Mouse (Mus musculus) telencephalon, adult 2 months (tissue): ENCODE results near the gene Il16.

Source experiments
- DNase-seq: peaks from one replicate; pipeline ENCODE4 v3.0.0-alpha.2; 2011; ENCODE audit warnings: low read depth, low spot score

Il16 gene

DNA sequence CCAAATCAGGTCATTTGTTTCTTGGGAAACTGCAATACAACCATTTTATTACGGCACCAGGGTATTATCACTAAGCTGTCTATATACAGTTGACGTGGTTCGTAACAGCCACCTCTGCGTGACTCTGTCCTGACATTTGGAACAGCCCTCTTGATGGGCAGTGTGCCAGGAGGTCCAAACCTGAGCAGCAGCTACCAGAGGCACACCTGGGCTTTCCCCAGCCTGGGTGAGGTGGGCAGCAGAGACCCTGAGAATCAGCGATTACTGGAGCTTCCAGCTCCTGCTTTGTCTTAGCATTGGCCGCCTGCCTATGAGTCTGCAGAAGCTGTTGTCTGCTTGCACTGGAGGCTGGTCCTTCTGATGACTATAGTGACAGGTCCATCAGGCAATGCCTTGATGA is 101.9 kb downstream of the Il16 start:
- no peak for DNase-seq

- DNase-seq, result no peak
Observed at GRCm38 (mm10) chr7:83641163-83641562, 104.4 kb downstream of the Il16 start.

- DNase-seq, result no peak
Observed at GRCm38 (mm10) chr7:83640581-83640980, 104.9 kb downstream of the Il16 start.

DNA sequence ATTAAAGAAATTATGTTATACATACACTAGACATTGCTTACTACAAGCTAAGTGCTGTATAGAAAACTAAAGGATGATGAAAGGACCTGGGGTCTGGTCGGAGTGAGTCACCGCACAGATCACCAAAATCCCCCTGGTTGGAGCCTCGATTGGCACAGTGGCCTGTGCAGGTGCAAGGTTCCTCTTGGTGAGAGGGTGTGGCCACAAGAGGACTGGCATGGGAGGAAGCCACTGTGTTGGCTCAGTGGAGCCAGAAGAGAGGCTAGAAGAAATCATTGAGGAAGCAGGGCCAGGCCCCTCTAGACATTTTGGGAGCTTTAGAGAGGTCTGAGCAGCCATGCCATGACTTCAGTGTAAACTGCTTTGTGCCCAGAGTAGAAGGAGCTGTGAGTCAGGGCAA is 106.4 kb downstream of the Il16 start:
- DNase-seq, result no peak

DNA sequence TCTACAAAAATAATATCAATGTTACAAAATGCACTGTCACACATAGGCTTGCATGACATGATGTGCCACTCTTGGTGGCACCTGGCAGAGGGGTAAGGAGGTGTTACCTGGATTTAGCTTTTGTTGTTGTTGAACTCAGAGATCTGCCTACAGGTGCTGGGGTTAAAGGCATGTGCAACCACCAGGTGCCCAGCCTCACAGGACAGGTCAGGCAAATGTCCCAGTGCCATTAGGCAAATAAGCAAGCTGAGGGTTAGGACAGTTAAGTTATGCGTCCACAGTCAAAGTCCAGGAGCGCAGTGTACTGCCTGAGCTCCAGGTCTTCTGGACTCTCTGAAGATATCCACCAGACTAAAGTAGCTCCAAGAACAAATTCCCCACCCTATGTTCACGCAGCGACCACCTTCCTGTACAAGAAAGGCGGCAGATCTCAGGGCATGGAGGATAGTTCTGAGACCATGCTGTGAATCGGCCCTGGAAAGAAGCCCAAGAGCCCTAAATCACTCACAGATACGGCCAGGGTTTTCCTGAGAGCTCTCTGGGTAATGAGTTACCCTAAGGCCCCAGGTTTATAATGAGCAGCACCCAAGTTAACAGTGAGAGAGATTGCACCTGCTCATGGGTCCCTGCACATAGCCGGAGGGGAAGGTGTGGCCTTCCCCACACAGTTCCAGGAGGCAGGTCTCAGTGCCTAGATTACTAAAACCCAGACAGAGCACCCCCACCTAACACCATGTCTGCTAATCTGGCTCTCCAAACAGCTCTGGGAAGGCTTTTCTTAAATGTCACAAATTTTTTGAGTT is 107.5 kb downstream of the Il16 start:
- no peak for DNase-seq

DNA sequence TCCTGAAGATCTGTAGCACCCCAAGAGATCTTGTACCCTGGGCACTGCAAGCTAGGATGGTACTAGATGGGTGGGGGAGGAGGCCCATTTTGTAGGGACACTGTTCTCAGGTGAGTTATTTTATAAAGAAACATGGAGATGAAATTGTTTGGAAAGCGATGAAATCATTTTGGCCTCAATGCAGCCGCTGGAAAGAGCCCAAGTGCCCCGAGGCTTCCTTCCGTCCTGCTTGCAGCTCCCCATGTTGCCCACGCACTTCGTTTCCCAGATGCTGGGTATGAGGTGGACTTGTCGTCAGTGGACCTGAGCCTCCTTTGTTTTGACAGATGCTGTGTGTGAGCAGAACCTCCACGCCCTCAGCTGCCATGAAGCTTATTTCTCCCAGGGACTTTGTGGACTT is 109.1 kb downstream of the Il16 start:
- DNase-seq, result no peak

DNA sequence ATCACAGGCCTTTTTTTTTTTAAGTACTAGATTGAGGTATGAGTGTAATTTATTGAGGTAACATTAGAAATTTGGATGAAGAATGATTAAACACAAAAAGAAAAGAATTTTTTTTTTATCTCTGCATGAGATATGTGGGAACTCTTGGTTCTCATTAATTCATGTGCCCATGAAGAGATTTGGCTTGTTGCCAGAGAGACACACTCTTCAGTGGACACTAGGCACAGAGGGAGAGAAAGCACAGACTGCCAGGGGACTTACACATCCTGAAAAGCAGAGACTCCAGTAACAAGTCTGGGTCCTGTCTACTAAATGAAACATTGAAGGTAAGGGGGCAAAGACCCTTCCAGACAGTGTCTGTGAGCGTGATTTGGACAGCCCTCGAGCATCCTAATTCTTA is 109.8 kb downstream of the Il16 start:
- DNase-seq, result no peak

- DNase-seq, result no peak
Observed at GRCm38 (mm10) chr7:83633856-83634255, 111.7 kb downstream of the Il16 start.

DNA sequence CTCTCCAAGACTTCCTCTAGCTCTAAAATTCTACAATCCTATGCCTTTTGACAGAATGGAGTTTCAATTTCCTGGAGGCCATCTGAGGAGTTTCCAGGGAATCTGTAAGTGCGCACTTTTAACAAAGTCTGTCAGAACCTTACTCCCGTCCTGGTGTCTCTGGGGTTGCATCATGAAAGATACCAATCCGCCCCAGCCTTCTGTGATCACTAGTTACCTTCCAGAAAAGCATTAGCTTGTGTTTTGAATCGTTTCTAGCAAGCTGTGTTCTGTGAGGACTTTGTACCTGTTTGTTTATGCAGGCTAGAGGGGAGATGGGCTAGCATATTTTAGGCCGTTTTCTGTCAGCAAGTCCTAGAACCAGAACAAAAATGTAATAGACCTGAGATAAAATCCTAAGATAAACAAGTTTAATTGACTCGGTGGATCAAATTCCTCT is 112.8 kb downstream of the Il16 start:
- DNase-seq, result no peak

- peak; percentile 89 for DNase-seq
Observed at GRCm38 (mm10) chr7:83631828-83632681, 113.5 kb downstream of the Il16 start, which contains the start of gene Stard5. TSS of gene Stard5 (plus strand) at chr7:83631959.

GRCm38 (mm10) chr7:83631073-83631827 is 114.3 kb downstream of the Il16 start:
- DNase-seq, result no peak

DNA sequence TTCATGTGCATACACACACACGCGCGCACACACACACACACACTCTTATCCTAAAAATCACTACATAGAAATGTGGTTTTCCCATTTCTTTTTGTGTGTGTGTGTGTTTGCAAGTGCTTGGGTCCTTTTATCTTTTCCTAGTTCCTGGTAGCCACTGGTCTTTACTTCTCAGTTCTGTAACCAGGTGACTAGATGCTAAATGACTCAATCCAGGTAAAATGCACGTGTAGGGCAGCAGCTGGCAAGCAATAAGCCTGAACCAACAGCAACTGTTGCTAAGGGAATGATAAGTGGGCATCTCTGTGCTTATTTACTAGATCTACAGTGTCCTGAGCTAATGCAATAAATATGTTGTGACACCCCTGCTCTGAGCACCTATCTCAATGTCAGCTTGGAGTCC is 118.2 kb downstream of the Il16 start:
- no peak for DNase-seq

GRCm38 (mm10) chr7:83626557-83627257 is 118.8 kb downstream of the Il16 start:
- no peak for DNase-seq

GRCm38 (mm10) chr7:83624065-83624464 is 121.5 kb downstream of the Il16 start:
- DNase-seq, result no peak

DNA sequence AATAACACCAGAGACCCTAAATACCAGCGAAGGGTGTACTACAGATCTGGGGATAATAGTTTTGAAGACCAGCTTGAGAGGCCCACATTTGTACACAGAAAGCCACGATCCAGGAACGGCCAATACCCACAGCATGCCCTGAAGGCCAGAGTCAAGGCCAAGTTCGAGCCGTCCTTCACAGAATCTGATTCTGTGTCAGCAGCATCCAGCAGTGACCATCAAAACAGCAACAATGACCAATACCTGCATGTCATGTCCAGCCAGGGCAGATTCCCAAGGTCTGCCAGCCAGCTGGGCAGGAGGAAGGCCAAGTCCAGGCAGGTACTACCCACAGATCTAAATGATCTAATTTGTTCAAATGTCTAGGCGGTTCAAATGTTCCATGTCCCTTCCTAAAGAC is 122.9 kb downstream of the Il16 start:
- DNase-seq, result no peak

DNA sequence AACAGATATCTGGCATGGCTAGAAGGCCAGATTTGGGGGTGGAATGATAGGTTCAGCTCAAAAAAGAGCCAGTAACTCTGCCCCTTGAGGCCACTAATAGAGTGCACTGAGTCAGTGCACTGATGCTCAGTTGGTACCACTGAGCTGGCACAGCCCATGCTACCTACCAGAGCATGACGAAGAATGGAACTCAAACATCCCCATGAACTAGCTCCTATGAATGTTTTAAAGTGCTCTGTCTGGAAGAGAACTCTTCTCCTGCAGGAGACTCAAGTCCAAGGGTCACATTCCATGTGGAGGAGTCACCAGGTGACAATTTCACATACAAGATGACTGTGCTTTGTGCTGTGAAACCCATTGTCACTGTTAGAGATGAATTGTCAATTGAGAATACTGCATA is 126.8 kb downstream of the Il16 start:
- no peak for DNase-seq

DNA sequence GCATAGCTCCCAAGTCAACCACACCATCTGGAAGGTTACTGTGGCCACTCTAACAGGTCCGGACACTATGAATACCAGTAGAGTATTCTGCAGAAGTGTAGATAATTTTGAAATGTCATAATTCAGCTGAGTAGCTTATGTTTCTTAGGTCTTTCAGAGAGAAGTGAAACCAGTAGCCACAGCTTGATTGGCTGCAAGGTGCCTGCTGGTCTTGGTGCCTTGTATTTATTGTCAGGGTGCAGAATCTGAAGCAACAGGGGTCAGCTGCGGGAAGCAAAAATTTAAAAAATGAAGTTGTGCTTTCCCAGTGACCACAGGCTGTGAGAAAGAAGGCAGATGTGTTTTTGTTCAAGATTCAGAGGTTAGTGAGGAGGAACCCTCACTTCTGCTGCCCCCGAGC is 129.3 kb downstream of the Il16 start:
- DNase-seq, result no peak

GRCm38 (mm10) chr7:83615815-83616214 is 129.7 kb downstream of the Il16 start:
- no peak for DNase-seq

GRCm38 (mm10) chr7:83615272-83615671 is 130.3 kb downstream of the Il16 start:
- no peak for DNase-seq

GRCm38 (mm10) chr7:83611886-83612285 is 133.6 kb downstream of the Il16 start:
- no peak for DNase-seq

DNA sequence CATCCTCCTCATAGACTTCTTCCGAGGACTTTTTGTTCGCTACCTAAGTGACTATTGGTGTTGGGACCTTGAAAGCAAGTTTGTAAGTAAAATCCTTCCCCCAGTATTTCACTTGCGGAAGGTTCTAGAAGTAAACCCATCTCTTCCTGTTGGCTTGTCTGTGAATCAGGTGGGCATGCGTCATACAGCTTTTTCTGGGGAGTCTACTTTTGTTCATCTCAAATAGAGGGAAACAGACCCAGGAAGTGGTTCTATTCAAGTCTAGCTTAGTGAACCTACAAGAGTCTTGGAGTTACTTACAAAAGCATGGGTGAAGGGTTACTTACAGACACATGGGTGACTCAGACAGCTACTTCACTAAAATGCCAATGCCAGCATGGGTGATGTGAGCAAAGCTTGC is 135.6 kb downstream of the Il16 start:
- no peak for DNase-seq
